Mouse (Mus musculus) midbrain, postnatal 0 days (tissue): ENCODE data around the gene Nxnl2. TPM values are rescaled to one million over a fixed set of nuclear protein-coding genes. Genes with fewer than 3 reads are reported as not detected.
"Not testable (repeated sequence)": the region's sequence is repeated elsewhere in the genome, so short reads cannot be mapped to it uniquely, and the experiment has no call there.

ENCODE experiments used
- ATAC-seq: fragments of 200-750 bp; cut with Nextera tagmentation; 2 replicates; pipeline ENCODE4 v1.8.0; 2017; ENCODE audit warnings: moderate number of reproducible peaks, mild to moderate bottlenecking, moderate TSS enrichment, moderate library complexity; ENCODE audit not compliant: low FRiP score
- DNase-seq: peaks from one replicate; pipeline ENCODE4 v3.0.0-alpha.2; 2015; ENCODE audit warnings: low spot score
- H3K27ac ChIP-seq: fragments of 300-500 bp; sonication (generic); 2 replicates; pipeline ENCODE4 v1.5.1; 2014; ENCODE audit warnings: low read depth, mild to moderate bottlenecking, low read length, mixed read lengths
- H3K27me3 ChIP-seq: fragments of 300-500 bp; sonication (generic); 2 replicates; pipeline ENCODE4 v1.6.1; 2014; ENCODE audit warnings: low read length, control low read depth, mixed read lengths; ENCODE audit not compliant: insufficient read depth
- H3K36me3 ChIP-seq: fragments of 300-500 bp; sonication (generic); 2 replicates; pipeline ENCODE4 v1.6.1; 2014; ENCODE audit warnings: low read length, control low read depth, mixed read lengths; ENCODE audit not compliant: insufficient read depth
- H3K4me1 ChIP-seq: fragments of 300-500 bp; sonication (generic); 2 replicates; pipeline ENCODE4 v1.6.1; 2014; ENCODE audit warnings: mild to moderate bottlenecking, control low read depth, antibody characterized with exemption, low read length, mixed read lengths; ENCODE audit not compliant: insufficient read depth
- H3K4me2 ChIP-seq: fragments of 300-500 bp; sonication (generic); 2 replicates; pipeline ENCODE4 v1.6.1; 2014; ENCODE audit warnings: low read depth, mild to moderate bottlenecking, low read length, mixed read lengths; ENCODE audit not compliant: poor library complexity, severe bottlenecking
- H3K4me3 ChIP-seq: fragments of 300-500 bp; sonication (generic); 2 replicates; pipeline ENCODE4 v1.5.1; 2014; ENCODE audit warnings: low read depth, mild to moderate bottlenecking, low read length, moderate library complexity
- H3K9ac ChIP-seq: fragments of 300-500 bp; sonication (generic); replicated peaks from 2 replicates; pipeline ENCODE4 v1.6.1; 2014; ENCODE audit warnings: mild to moderate bottlenecking, low read length, moderate library complexity, mixed read lengths; ENCODE audit not compliant: poor library complexity, severe bottlenecking
- H3K9me3 ChIP-seq: fragments of 300-500 bp; sonication (generic); 2 replicates; pipeline ENCODE4 v1.6.1; 2016; ENCODE audit warnings: low read length, control low read depth
- CTCF ChIP-seq: IDR thresholded peaks from 2 replicates; pipeline ENCODE4 v1.5.1; 2016; ENCODE audit warnings: antibody characterized with exemption, mild to moderate bottlenecking
- WGBS: fragments of 180-500 bp; shearing (Covaris S2); extraction: QIAGEN DNeasy Blood & Tissue Kit; methylation state at CpG from one replicate; pipeline ENCODE4 v1.1.7; 2014; 5-methylcytosine and 5-hydroxymethylcytosine counted together
- polyA plus RNA-seq: library from polyadenylated mRNA; unstranded; fragments of >200 nt; fragmentation: Nextera tagmentation; extraction: Ambion mirVana; gene quantifications from 2 replicates; pipeline ENCODE4 v1.2.1, GENCODE M21; 2015
- total RNA-seq: library from RNA; depleted of rRNA; stranded (reverse); fragments of >200 nt; gene quantifications from 2 replicates; pipeline ENCODE4 v1.2.3, GENCODE M21; 2014

Gene Nxnl2
- total and polyA plus RNA-seq, 2 experiments from 2014 or later: 6.7 to 9.3 TPM

DNA sequence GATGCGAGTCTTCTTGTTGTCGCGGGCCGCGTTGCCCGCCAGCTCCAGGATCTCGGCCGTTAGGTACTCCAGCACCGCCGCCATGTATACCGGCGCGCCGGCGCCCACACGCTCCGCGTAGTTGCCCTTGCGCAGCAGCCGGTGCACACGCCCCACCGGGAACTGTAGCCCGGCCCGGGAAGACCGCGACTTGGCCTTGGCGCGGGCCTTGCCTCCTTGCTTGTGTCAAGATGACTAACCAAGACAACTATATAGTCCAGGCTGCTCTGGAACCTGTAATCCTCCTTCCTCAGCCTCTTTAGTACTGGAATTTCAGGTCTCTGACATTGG lies 32.0 kb downstream of the Nxnl2 start:
- H3K27me3 ChIP-seq, H3K4me1 ChIP-seq, H3K9ac ChIP-seq, H3K36me3 ChIP-seq, H3K9me3 ChIP-seq, H3K27ac ChIP-seq: not testable (repeated sequence)
- ATAC-seq (peak; percentile 50; the same call in 1 of the 2 replicates), DNase-seq (peak; percentile 14)
- 4% methylated on average over 25 of the region's 28 CpGs for WGBS
- peak; percentile 23 for TF ChIP-seq CTCF
- peak overlapping the region; percentile 28; the same call in 1 of the 2 replicates for H3K4me3 ChIP-seq
- peak overlapping the region; percentile 44 for H3K4me2 ChIP-seq

DNA sequence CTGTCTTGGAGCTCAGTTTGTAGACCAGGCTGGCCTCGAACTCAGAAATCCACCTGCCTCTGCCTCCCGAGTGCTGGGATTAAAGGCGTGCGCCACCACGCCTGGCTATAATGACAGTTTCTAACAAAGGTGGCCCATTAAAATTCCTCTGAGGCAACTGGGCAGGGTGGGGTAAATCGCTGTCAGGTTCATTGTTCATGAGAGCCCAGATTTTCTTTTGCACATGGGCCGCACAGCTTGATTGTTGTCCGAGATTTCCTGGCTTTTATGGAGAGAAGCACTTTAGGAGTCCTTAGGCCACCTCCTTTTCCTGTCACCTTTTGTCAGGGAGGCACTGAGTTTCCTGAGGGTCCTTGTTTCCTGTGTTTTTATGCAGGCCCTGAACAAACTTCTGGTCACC lies 32.6 kb downstream of the Nxnl2 start:
- DNase-seq (no peak), ATAC-seq (no peak)
- Histone ChIP-seq H3K9me3 (no peaks in the 10 kb centered on the region), H3K9ac (no peak overlapping the region), H3K36me3 (no peaks in the 10 kb centered on the region), H3K27me3 (no peaks in the 10 kb centered on the region), H3K4me1 (no peaks in the 10 kb centered on the region), H3K27ac (no peak overlapping the region), H3K4me3 (no peak overlapping the region), H3K4me2 (no peak overlapping the region)
- no peak for TF ChIP-seq CTCF
- 81% methylated on average over 8 of the region's 8 CpGs for WGBS

DNA sequence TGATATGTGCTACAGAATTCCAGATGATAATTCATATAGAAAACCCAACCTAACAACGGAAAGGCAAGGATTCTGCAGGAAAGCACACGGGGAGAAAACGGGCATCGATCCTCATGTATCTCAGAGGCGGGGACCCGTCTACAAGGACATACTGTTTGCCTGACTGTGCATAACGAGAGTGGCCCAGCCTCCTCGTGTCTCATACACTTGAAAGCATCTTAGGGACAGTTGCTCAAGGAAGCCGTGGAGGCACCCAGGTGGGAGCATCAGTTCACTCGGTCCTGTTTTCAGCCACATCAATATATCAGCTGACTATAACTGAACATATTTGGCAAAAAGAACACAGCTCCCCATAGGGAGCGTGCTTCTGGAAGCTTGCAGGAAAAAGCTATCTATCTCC lies 33.3 kb downstream of the Nxnl2 start:
- not testable (repeated sequence) for H3K9me3 ChIP-seq, ATAC-seq, H3K27ac ChIP-seq, DNase-seq, H3K4me2 ChIP-seq, H3K36me3 ChIP-seq, H3K4me1 ChIP-seq, H3K27me3 ChIP-seq, H3K9ac ChIP-seq, H3K4me3 ChIP-seq
- WGBS: 94% methylated on average over 11 of the region's 11 CpGs

DNA sequence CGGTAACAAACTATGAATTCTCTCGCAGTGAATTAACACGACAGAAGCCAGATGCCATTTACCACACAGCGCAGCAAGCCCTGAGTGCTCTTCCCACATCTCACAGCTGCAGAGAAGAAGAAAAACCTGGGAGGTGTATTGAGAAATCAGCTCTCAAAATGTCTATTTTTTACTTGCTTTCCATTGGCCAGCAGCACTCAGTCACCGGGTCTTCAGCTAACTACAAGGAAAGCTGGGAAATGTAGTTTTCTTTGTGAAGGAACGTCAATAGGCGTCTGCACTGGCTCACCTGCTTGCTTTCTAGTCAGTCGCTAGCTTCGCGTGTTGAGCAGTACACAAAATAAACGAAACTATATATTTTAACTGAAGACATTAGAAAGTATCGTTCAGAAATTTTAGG lies 37.1 kb downstream of the Nxnl2 start:
- no peak for TF ChIP-seq CTCF
- WGBS: 67% methylated on average over 12 of the region's 12 CpGs
- no peak overlapping the region for H3K4me2 ChIP-seq
- H3K27me3 ChIP-seq: no peaks in the 10 kb centered on the region
- no peaks in the 10 kb centered on the region for H3K4me1 ChIP-seq
- DNase-seq (peak; percentile 75), ATAC-seq (peak; percentile 82)
- 0 out of 2 replicates have a peak overlapping the region, but pooled peaks have one; percentile 38 for H3K27ac ChIP-seq
- no peak overlapping the region for H3K4me3 ChIP-seq
- H3K9ac ChIP-seq: no peak overlapping the region
- no peaks in the 10 kb centered on the region for H3K9me3 ChIP-seq
- no peaks in the 10 kb centered on the region for H3K36me3 ChIP-seq

DNA sequence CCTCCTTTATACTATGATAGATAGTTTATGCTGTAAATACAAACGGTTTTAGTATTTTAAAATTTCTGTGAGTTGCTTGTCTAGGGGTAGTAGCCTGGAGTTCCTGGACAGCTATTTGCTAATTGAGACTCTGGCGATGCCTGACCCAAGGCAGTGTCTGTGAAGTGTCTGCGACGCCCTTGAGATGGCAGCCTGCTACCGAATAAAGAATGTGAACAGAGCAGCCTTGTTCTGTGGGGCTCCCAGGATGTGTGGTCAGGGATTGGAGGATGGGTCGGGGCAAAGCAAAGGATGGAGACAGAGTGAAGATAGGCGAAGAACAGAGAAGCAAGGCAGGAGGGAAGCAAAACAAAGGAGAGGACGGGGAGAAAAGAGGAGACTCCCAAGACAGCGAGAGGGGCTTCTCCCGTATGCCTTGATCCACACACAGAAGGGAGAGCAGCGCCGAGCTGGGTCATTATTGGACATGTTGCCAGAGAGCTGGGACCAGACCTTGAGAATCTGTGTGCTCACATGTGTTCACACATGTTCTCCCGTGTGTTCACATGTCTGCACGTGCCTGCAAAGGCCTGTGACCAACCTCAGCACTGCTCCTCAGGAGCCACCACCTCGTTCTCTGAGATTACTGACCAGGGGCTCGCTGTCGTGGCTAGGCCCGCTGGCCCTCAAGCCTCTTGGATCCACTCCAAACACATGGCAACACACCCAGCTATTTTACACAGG lies 37.7 kb downstream of the Nxnl2 start:
- Histone ChIP-seq H3K9ac (no peak overlapping the region), H3K4me2 (no peak overlapping the region), H3K4me1 (no peaks in the 10 kb centered on the region), H3K27me3 (no peaks in the 10 kb centered on the region), H3K9me3 (no peaks in the 10 kb centered on the region), H3K4me3 (no peak overlapping the region), H3K27ac (0 out of 2 replicates have a peak overlapping the region, but pooled peaks have one; percentile 38), H3K36me3 (no peaks in the 10 kb centered on the region)
- TF ChIP-seq CTCF: peak; percentile 74
- DNase-seq: peak; percentile 78
- 52% methylated on average over 18 of the region's 18 CpGs for WGBS
- peak; percentile 88 for ATAC-seq

GRCm38 (mm10) chr13:51210639-51211038 lies 39.8 kb downstream of the Nxnl2 start:
- no peak overlapping the region for H3K4me2 ChIP-seq
- H3K9ac ChIP-seq: no peak overlapping the region
- no peaks in the 10 kb centered on the region for H3K36me3 ChIP-seq
- H3K9me3 ChIP-seq: no peaks in the 10 kb centered on the region
- no peaks in the 10 kb centered on the region for H3K4me1 ChIP-seq
- TF ChIP-seq CTCF: peak; percentile 27; the same call in 1 of the 2 replicates
- no peak overlapping the region for H3K27ac ChIP-seq
- WGBS: 79% methylated on average over 5 of the region's 5 CpGs
- H3K27me3 ChIP-seq: no peaks in the 10 kb centered on the region
- DNase-seq: no peak
- H3K4me3 ChIP-seq: no peak overlapping the region
- ATAC-seq: no peak
